Mouse (Mus musculus): ENCODE data around the gene Prkca. TPM values are rescaled to one million over a fixed set of nuclear protein-coding genes. Genes with fewer than 3 reads are reported as not detected.

Prkca gene
- polyA plus RNA-seq, 1 experiment from 2014 or later = 7.8 TPM

GRCm38 (mm10) chr11:108079454-108079853, 264.3 kb downstream of the Prkca start:
- Histone ChIP-seq H3K27ac (no peak overlapping the region), H3K9ac (replicated peaks) (no peak overlapping the region), H3K4me3 (replicated peaks) (no peak overlapping the region), H3K9me3 (no peaks in the 10 kb centered on the region), H3K4me1 (replicated peaks) (0 out of 2 replicates have a peak, but pooled peaks cover 7% of the 10 kb centered on the region), H3K27me3 (no peaks in the 10 kb centered on the region), H3K36me3 (no peaks in the 10 kb centered on the region), H3K4me2 (no peak overlapping the region)
- WGBS = 94% methylated on average over 5 of the region's 5 CpGs
- no peak for ATAC-seq (ENCODE audit: insufficient number of reproducible peaks, insufficient read depth, low FRiP score, low TSS enrichment, low read depth)

- Histone ChIP-seq H3K9ac (replicated peaks) (no peak overlapping the region), H3K4me2 (no peak overlapping the region), H3K4me1 (replicated peaks) (0 out of 2 replicates have a peak, but pooled peaks cover 7% of the 10 kb centered on the region), H3K36me3 (no peaks in the 10 kb centered on the region), H3K27me3 (no peaks in the 10 kb centered on the region), H3K27ac (no peak overlapping the region), H3K9me3 (no peaks in the 10 kb centered on the region), H3K4me3 (replicated peaks) (no peak overlapping the region)
- WGBS = 85% methylated on average over 3 of the region's 3 CpGs
- ATAC-seq (ENCODE audit: insufficient number of reproducible peaks, insufficient read depth, low FRiP score, low TSS enrichment, low read depth) = no peak
These were observed 266.2 kb downstream of the Prkca start for GRCm38 (mm10) chr11:108077514-108077913.

- Histone ChIP-seq H3K9ac (replicated peaks) (no peak overlapping the region), H3K27ac (no peak overlapping the region), H3K4me3 (replicated peaks) (no peak overlapping the region), H3K9me3 (no peaks in the 10 kb centered on the region), H3K4me1 (replicated peaks) (0 out of 2 replicates have a peak, but pooled peaks cover under 1% of the 10 kb centered on the region), H3K27me3 (no peaks in the 10 kb centered on the region), H3K36me3 (no peaks in the 10 kb centered on the region), H3K4me2 (no peak overlapping the region)
- 75% methylated on average over 6 of the region's 6 CpGs for WGBS
- no peak for ATAC-seq (ENCODE audit: insufficient number of reproducible peaks, insufficient read depth, low FRiP score, low TSS enrichment, low read depth)
These were observed 271.0 kb downstream of the Prkca start for GRCm38 (mm10) chr11:108072606-108073243.

- no peak for ATAC-seq (ENCODE audit: insufficient number of reproducible peaks, insufficient read depth, low FRiP score, low TSS enrichment, low read depth)
- Histone ChIP-seq H3K27ac (no peak overlapping the region), H3K4me1 (replicated peaks) (no peaks in the 10 kb centered on the region), H3K27me3 (no peaks in the 10 kb centered on the region), H3K36me3 (no peaks in the 10 kb centered on the region), H3K9me3 (no peaks in the 10 kb centered on the region), H3K4me3 (replicated peaks) (no peak overlapping the region), H3K4me2 (no peak overlapping the region), H3K9ac (replicated peaks) (no peak overlapping the region)
- WGBS = 80% methylated on average over 6 of the region's 6 CpGs
These were observed 272.5 kb downstream of the Prkca start for GRCm38 (mm10) chr11:108071230-108071629.

- 59% methylated on average over 6 of the region's 6 CpGs for WGBS
These were observed 273.7 kb downstream of the Prkca start for GRCm38 (mm10) chr11:108070038-108070437.

GRCm38 (mm10) chr11:108068430-108068829, 275.3 kb downstream of the Prkca start:
- H3K36me3 ChIP-seq = no peaks in the 10 kb centered on the region
- no peak overlapping the region for H3K27ac ChIP-seq
- no peaks in the 10 kb centered on the region for H3K4me1 ChIP-seq (replicated peaks)
- WGBS = 83% methylated on average over 5 of the region's 5 CpGs
- ATAC-seq (ENCODE audit: insufficient number of reproducible peaks, insufficient read depth, low FRiP score, low TSS enrichment, low read depth) = no peak
- H3K4me3 ChIP-seq (replicated peaks) = no peak overlapping the region
- no peaks in the 10 kb centered on the region for H3K9me3 ChIP-seq
- no peak overlapping the region for H3K9ac ChIP-seq (replicated peaks)
- no peaks in the 10 kb centered on the region for H3K27me3 ChIP-seq
- H3K4me2 ChIP-seq = no peak overlapping the region

More at GRCm38 (mm10) chr11:108070038-108070437, 273.7 kb downstream of the Prkca start:
- no peak overlapping the region for H3K4me3 ChIP-seq (replicated peaks)
- no peak overlapping the region for H3K9ac ChIP-seq (replicated peaks)
- no peaks in the 10 kb centered on the region for H3K9me3 ChIP-seq
- no peaks in the 10 kb centered on the region for H3K36me3 ChIP-seq
- H3K27me3 ChIP-seq = no peaks in the 10 kb centered on the region
- H3K4me2 ChIP-seq = no peak overlapping the region
- no peak for ATAC-seq (ENCODE audit: insufficient number of reproducible peaks, insufficient read depth, low FRiP score, low TSS enrichment, low read depth)
- H3K27ac ChIP-seq = no peak overlapping the region
- no peaks in the 10 kb centered on the region for H3K4me1 ChIP-seq (replicated peaks)

GRCm38 (mm10) chr11:108067161-108067560, 276.6 kb downstream of the Prkca start:
- Histone ChIP-seq H3K9me3 (no peaks in the 10 kb centered on the region), H3K4me2 (no peak overlapping the region), H3K27ac (no peak overlapping the region), H3K27me3 (no peaks in the 10 kb centered on the region), H3K9ac (replicated peaks) (no peak overlapping the region), H3K36me3 (no peaks in the 10 kb centered on the region), H3K4me1 (replicated peaks) (peaks cover 5% of the 10 kb centered on the region; the same call in 1 of the 2 replicates), H3K4me3 (replicated peaks) (no peak overlapping the region)
- no peak for ATAC-seq (ENCODE audit: insufficient number of reproducible peaks, insufficient read depth, low FRiP score, low TSS enrichment, low read depth)
- WGBS = 89% methylated on average over 7 of the region's 7 CpGs

GRCm38 (mm10) chr11:108064401-108064800, 279.3 kb downstream of the Prkca start:
- Histone ChIP-seq H3K27me3 (no peaks in the 10 kb centered on the region), H3K4me1 (replicated peaks) (peaks cover 6% of the 10 kb centered on the region; the same call in 1 of the 2 replicates), H3K4me3 (replicated peaks) (no peak overlapping the region), H3K9ac (replicated peaks) (no peak overlapping the region), H3K9me3 (no peaks in the 10 kb centered on the region), H3K36me3 (no peaks in the 10 kb centered on the region), H3K27ac (no peak overlapping the region), H3K4me2 (no peak overlapping the region)
- WGBS = 72% methylated on average over 3 of the region's 3 CpGs
- no peak for ATAC-seq (ENCODE audit: insufficient number of reproducible peaks, insufficient read depth, low FRiP score, low TSS enrichment, low read depth)

- no peak for ATAC-seq (ENCODE audit: insufficient number of reproducible peaks, insufficient read depth, low FRiP score, low TSS enrichment, low read depth)
- H3K4me2 ChIP-seq = no peak overlapping the region
- H3K27me3 ChIP-seq = no peaks in the 10 kb centered on the region
- no peak overlapping the region for H3K4me3 ChIP-seq (replicated peaks)
- no peaks in the 10 kb centered on the region for H3K36me3 ChIP-seq
- H3K9ac ChIP-seq (replicated peaks) = no peak overlapping the region
- H3K9me3 ChIP-seq = no peaks in the 10 kb centered on the region
- no peak overlapping the region for H3K27ac ChIP-seq
- H3K4me1 ChIP-seq (replicated peaks) = peaks cover 6% of the 10 kb centered on the region; the same call in 1 of the 2 replicates
- WGBS = 65% methylated on average over 8 of the region's 8 CpGs
These were observed 280.6 kb downstream of the Prkca start for GRCm38 (mm10) chr11:108063096-108063495.

- Histone ChIP-seq H3K27ac (no peak overlapping the region), H3K36me3 (no peaks in the 10 kb centered on the region), H3K4me3 (replicated peaks) (no peak overlapping the region), H3K9ac (replicated peaks) (no peak overlapping the region), H3K27me3 (no peaks in the 10 kb centered on the region), H3K4me1 (replicated peaks) (peaks cover 6% of the 10 kb centered on the region; the same call in 1 of the 2 replicates), H3K9me3 (no peaks in the 10 kb centered on the region), H3K4me2 (no peak overlapping the region)
- 92% methylated on average over 17 of the region's 17 CpGs for WGBS
- no peak for ATAC-seq (ENCODE audit: insufficient number of reproducible peaks, insufficient read depth, low FRiP score, low TSS enrichment, low read depth)
These were observed 281.9 kb downstream of the Prkca start for GRCm38 (mm10) chr11:108061571-108062479.

GRCm38 (mm10) chr11:108057138-108057537, 286.6 kb downstream of the Prkca start:
- WGBS = 86% methylated on average over 6 of the region's 6 CpGs
- H3K27ac ChIP-seq = no peak overlapping the region
- no peak overlapping the region for H3K9ac ChIP-seq (replicated peaks)

More at GRCm38 (mm10) chr11:108057138-108057537, 286.6 kb downstream of the Prkca start:
- Histone ChIP-seq H3K4me3 (replicated peaks) (no peak overlapping the region), H3K4me2 (no peak overlapping the region), H3K27me3 (no peaks in the 10 kb centered on the region), H3K4me1 (replicated peaks) (0 out of 2 replicates have a peak, but pooled peaks cover under 1% of the 10 kb centered on the region), H3K36me3 (no peaks in the 10 kb centered on the region), H3K9me3 (no peaks in the 10 kb centered on the region)
- no peak for ATAC-seq (ENCODE audit: insufficient number of reproducible peaks, insufficient read depth, low FRiP score, low TSS enrichment, low read depth)

Measured in limb, embryonic 12.5 days (tissue).